Mouse (Mus musculus): ENCODE data around the gene Als2. TPM values are rescaled to one million over a fixed set of nuclear protein-coding genes. Genes with fewer than 3 reads are reported as not detected.

The Als2 gene
- total and polyA plus RNA-seq, 3 experiments, result 13.4 to 41.0 (median 25.0) TPM

- Histone ChIP-seq H3K4me3 (replicated peaks in 1 of 3; ENCODE audit: low read depth in 2 of 3, low read length in 2 of 3, poor library complexity in 1 of 3) (no peak overlapping the region), H3K9me3 (replicated peaks; ENCODE audit: low read length) (no peaks in the 10 kb centered on the region), H3K9ac (ENCODE audit: insufficient read depth, low read depth) (no peak overlapping the region), H3K36me3 (replicated peaks in 1 of 2; ENCODE audit: control insufficient read depth in 1 of 2, insufficient read depth in 1 of 2, low read length in 1 of 2) (no peaks in the 10 kb centered on the region), H3K27me3 (replicated peaks) (no peaks in the 10 kb centered on the region), H3K4me1 (ENCODE audit: control insufficient read depth in 1 of 2, insufficient read depth in 2 of 2) (0 out of 4 replicates have a peak, but pooled peaks cover 0 to 1% of the 10 kb centered on the region in 2 experiments), H3K27ac (ENCODE audit: insufficient read depth, low read depth) (no peak overlapping the region), H3K79me2 (replicated peaks; ENCODE audit: control insufficient read depth, extremely low read depth, insufficient read depth, poor library complexity, severe bottlenecking) (no peaks in the 10 kb centered on the region), H3K4me2 (ENCODE audit: insufficient read depth, low read depth, poor library complexity, severe bottlenecking) (no peak overlapping the region)
- TF ChIP-seq ZNF384 (IDR thresholded peaks at IDR 0.05; ENCODE audit: low read depth, low read length) (peak; percentile 62), MYC (IDR thresholded peaks at IDR 0.05; ENCODE audit: low read depth, low read length) (no peak), RCOR1 (conservative IDR thresholded peaks at IDR 0.05; ENCODE audit: low read depth, low read length) (no peak)
- no peak for DNase-seq (ENCODE audit: extremely low read depth)
- dilution Hi-C loops (cut with MboI; ENCODE audit: extremely low pct_ligation_motif_present, extremely low pct_unique_long_range_greater_than_20kb, low sequenced_read_pairs), result no loop called here
- in situ Hi-C loops (cut with MboI; ENCODE audit: low pct_ligation_motif_present, low pct_unique_long_range_greater_than_20kb, low sequenced_read_pairs), result no loop called here
Observed at GRCm38 (mm10) chr1:59252762-59253161, 15.7 kb upstream of the Als2 start.

DNA sequence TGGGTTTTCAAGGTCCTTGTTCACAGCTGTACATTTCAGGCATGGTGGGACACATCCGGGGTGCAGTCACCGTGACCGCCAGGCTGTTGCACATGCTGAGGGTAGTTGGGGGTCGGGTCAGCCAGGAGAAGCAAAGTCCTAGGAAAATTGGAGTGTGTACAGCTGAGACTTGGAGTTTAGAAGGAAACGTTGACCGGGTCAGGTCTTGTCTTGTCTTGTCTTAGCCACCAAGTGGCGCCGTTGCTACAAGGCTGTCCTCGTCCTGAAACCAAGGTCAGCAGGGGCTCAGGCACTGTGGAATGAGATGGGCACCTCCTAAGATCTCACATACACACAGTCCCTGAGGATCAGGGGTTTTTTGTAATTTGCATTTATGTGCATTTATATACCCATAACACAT, 10.6 kb upstream of the Als2 start:
- Histone ChIP-seq H3K27ac (ENCODE audit: insufficient read depth, low read depth) (no peak overlapping the region), H3K4me3 (replicated peaks in 1 of 3; ENCODE audit: low read depth in 2 of 3, low read length in 2 of 3, poor library complexity in 1 of 3) (no peak overlapping the region), H3K9ac (ENCODE audit: insufficient read depth, low read depth) (no peak overlapping the region), H3K36me3 (replicated peaks in 1 of 2; ENCODE audit: control insufficient read depth in 1 of 2, insufficient read depth in 1 of 2, low read length in 1 of 2) (no peaks in the 10 kb centered on the region), H3K27me3 (replicated peaks) (no peaks in the 10 kb centered on the region), H3K4me2 (ENCODE audit: insufficient read depth, low read depth, poor library complexity, severe bottlenecking) (peak overlapping the region; percentile 1; the same call in 1 of the 2 replicates), H3K4me1 (ENCODE audit: control insufficient read depth in 1 of 2, insufficient read depth in 2 of 2) (peaks cover 4 to 7% of the 10 kb centered on the region in 2 experiments; a peak in 3 of 4 replicates), H3K9me3 (replicated peaks; ENCODE audit: low read length) (no peaks in the 10 kb centered on the region), H3K79me2 (replicated peaks; ENCODE audit: control insufficient read depth, extremely low read depth, insufficient read depth, poor library complexity, severe bottlenecking) (no peaks in the 10 kb centered on the region)
- peak; percentile 49 for DNase-seq (ENCODE audit: extremely low read depth)
- in situ Hi-C loops (cut with MboI; ENCODE audit: low pct_ligation_motif_present, low pct_unique_long_range_greater_than_20kb, low sequenced_read_pairs), result loop anchor here (10.0 to 25.0 kb wide), 2 partner anchors 377 to 460 kb away; partner anchors contain the start of gene Casp8
- dilution Hi-C loops (cut with MboI; ENCODE audit: extremely low pct_ligation_motif_present, extremely low pct_unique_long_range_greater_than_20kb, low sequenced_read_pairs), result no loop called here
- TF ChIP-seq CHD2 (IDR thresholded peaks at IDR 0.05; ENCODE audit: low read length) (no peak), BHLHE40 (IDR thresholded peaks at IDR 0.05; ENCODE audit: low read depth, low read length) (peak; percentile 15; the same call in 1 of the 2 replicates), ZMIZ1 (IDR thresholded peaks at IDR 0.05; ENCODE audit: low read depth, low read length) (no peak), SIN3A (IDR thresholded peaks at IDR 0.05; ENCODE audit: low read length) (no peak), MEF2A (IDR thresholded peaks at IDR 0.05; ENCODE audit: borderline replicate concordance, low read depth, low read length) (no peak), ELF1 (IDR thresholded peaks at IDR 0.05; ENCODE audit: low read depth, low read length) (no peak), UBTF (IDR thresholded peaks at IDR 0.05; ENCODE audit: low read depth, low read length) (no peak), ZNF384 (IDR thresholded peaks at IDR 0.05; ENCODE audit: low read depth, low read length) (no peak), PAX5 (IDR thresholded peaks at IDR 0.05; ENCODE audit: low read length) (no peak), HCFC1 (IDR thresholded peaks at IDR 0.05; ENCODE audit: low read depth, low read length) (no peak), CTCF (conservative IDR thresholded peaks at IDR 0.05 in 1 of 2, IDR thresholded peaks at IDR 0.05 in 1 of 2; ENCODE audit: low read depth in 2 of 2, low read length in 2 of 2) (peak; percentile 45 to 86; a peak in 3 of 4 replicates), KAT2A (IDR thresholded peaks at IDR 0.05; ENCODE audit: insufficient replicate concordance, low read length) (no peak), CHD1 (IDR thresholded peaks at IDR 0.05; ENCODE audit: low read depth, low read length) (no peak), JUND (conservative IDR thresholded peaks at IDR 0.05; ENCODE audit: low read depth, low read length) (no peak), EP300 (IDR thresholded peaks at IDR 0.05; ENCODE audit: low read length) (no peak), USF1 (IDR thresholded peaks at IDR 0.05; ENCODE audit: low read depth, low read length) (no peak), USF2 (conservative IDR thresholded peaks at IDR 0.05; ENCODE audit: low read depth, low read length) (no peak), TCF12 (IDR thresholded peaks at IDR 0.05; ENCODE audit: low read depth, low read length) (no peak), MAX (IDR thresholded peaks at IDR 0.05; ENCODE audit: low read length) (peak; percentile 14; the same call in 1 of the 2 replicates), RAD21 (IDR thresholded peaks at IDR 0.05; ENCODE audit: low read depth, low read length) (peak; percentile 89), ETS1 (conservative IDR thresholded peaks at IDR 0.05; ENCODE audit: low read depth, low read length) (no peak), NRF1 (IDR thresholded peaks at IDR 0.05; ENCODE audit: low read depth, low read length) (no peak), TBP (conservative IDR thresholded peaks at IDR 0.05; ENCODE audit: low read depth, low read length) (no peak), NELFE (IDR thresholded peaks at IDR 0.05; ENCODE audit: low read depth, low read length) (peak; percentile 49; the same call in 1 of the 2 replicates), POLR2A (IDR thresholded peaks at IDR 0.05; ENCODE audit: low read depth, low read length) (no peak), RCOR1 (conservative IDR thresholded peaks at IDR 0.05; ENCODE audit: low read depth, low read length) (no peak), IRF4 (IDR thresholded peaks at IDR 0.05; ENCODE audit: low read depth, low read length) (peak; percentile 35; the same call in 1 of the 2 replicates), ZC3H11A (IDR thresholded peaks at IDR 0.05; ENCODE audit: low read depth, low read length) (peak; percentile 71), JUN (IDR thresholded peaks at IDR 0.05; ENCODE audit: insufficient read depth, low read depth, low read length) (no peak), E2F4 (IDR thresholded peaks at IDR 0.05; ENCODE audit: insufficient replicate concordance, low read depth, low read length) (no peak), POLR2AphosphoS2 (IDR thresholded peaks at IDR 0.05; ENCODE audit: low read depth, low read length) (no peak), SMC3 (IDR thresholded peaks at IDR 0.05; ENCODE audit: low read depth, low read length) (peak; percentile 83), MYC (IDR thresholded peaks at IDR 0.05; ENCODE audit: low read depth, low read length) (no peak)
